In genomic region chr19:16384957-16385356, GRCm38 (mm10) we compare ENCODE assay signal across 25 mouse cellular contexts. TPM values are rescaled to one million over a fixed set of nuclear protein-coding genes. Genes with fewer than 3 reads are reported as not detected.
A peak's percentile ranks its signal among the peaks of the same experiment; 100 is the strongest.
DNase-seq lines count a peak whose midpoint lies in the region; ATAC-seq lines count a peak whose summit lies in the region.
"Had no signal": no experiment of that assay in that cellular context is flagged by ENCODE, and none has a peak within 500 bp of the region (broad histone marks: within the 10 kb centered on the region; RNA-seq: fewer than 3 reads in every experiment).

No protein-coding gene starts in this region.

- no peak overlapping the region for H3K4me3 ChIP-seq in hindbrain, embryonic 15.5 days
- H3K4me3 ChIP-seq in hindbrain, embryonic 14.5 days (replicated peaks; ENCODE audit: low read length) = no peak overlapping the region
- no peak overlapping the region for H3K4me3 ChIP-seq in forebrain, embryonic 12.5 days (replicated peaks)
- H3K4me3 ChIP-seq in hindbrain, embryonic 16.5 days (ENCODE audit: low read length) = no peak overlapping the region
- H3K4me3 ChIP-seq in neural tube, embryonic 14.5 days (ENCODE audit: low read depth, low read length) = no peak overlapping the region
- H3K4me3 ChIP-seq: gastrocnemius, adult 2 months; left cerebral cortex, adult 2 months; limb, embryonic 10.5 days had no signal

- no peaks in the 10 kb centered on the region for H3K27me3 ChIP-seq in hindbrain, embryonic 15.5 days
- H3K27me3 ChIP-seq in hindbrain, embryonic 14.5 days (ENCODE audit: control insufficient read depth, insufficient read depth, low read length) = no peaks in the 10 kb centered on the region
- no peaks in the 10 kb centered on the region for H3K27me3 ChIP-seq in forebrain, embryonic 12.5 days
- no peaks in the 10 kb centered on the region for H3K27me3 ChIP-seq in hindbrain, embryonic 16.5 days (replicated peaks; ENCODE audit: control insufficient read depth, insufficient read depth, low read length)
- H3K27me3 ChIP-seq in neural tube, embryonic 14.5 days (ENCODE audit: control insufficient read depth, insufficient read depth, low read length) = no peaks in the 10 kb centered on the region
- H3K27me3 ChIP-seq: CH12.LX had no signal

- DNase-seq in hindbrain, embryonic 14.5 days (ENCODE audit: low spot score) = no peak
- no peak for DNase-seq in kidney, postnatal 36 days
- no peak for DNase-seq in right cerebral cortex, adult 2 months (ENCODE audit: low spot score in 2 of 2)
- DNase-seq: adrenal gland, postnatal 36 days; cerebellum, adult 18-20 months; cerebellum, postnatal 25 days; gastrocnemius, adult 2 months; heart, postnatal 14 days; kidney, adult 2 months; kidney, postnatal 14 days; lung, adult 18-20 months; thymus, postnatal 14 days had no signal

- peak; percentile 59; the same call in 1 of the 2 replicates for ATAC-seq in hindbrain, embryonic 15.5 days (ENCODE audit: low FRiP score, low read depth)
- ATAC-seq in hindbrain, embryonic 14.5 days (ENCODE audit: low FRiP score) = no peak
- peak; percentile 70; the same call in 1 of the 2 replicates for ATAC-seq in forebrain, embryonic 12.5 days (ENCODE audit: low FRiP score)
- ATAC-seq in hindbrain, embryonic 16.5 days = peak; percentile 43; the same call in 1 of the 2 replicates
- ATAC-seq in neural tube, embryonic 14.5 days (ENCODE audit: low read depth) = peak; percentile 45; the same call in 1 of the 2 replicates
- no peak for ATAC-seq in monocyte, adult 5-6 weeks (replicated peaks; ENCODE audit: insufficient number of reproducible peaks, low FRiP score, low TSS enrichment, poor library complexity, severe bottlenecking)
- ATAC-seq: inflammation-experienced regulatory T-cells, adult 6 months had no signal

- no peak overlapping the region for H3K9ac ChIP-seq in hindbrain, embryonic 15.5 days
- no peak overlapping the region for H3K9ac ChIP-seq in hindbrain, embryonic 14.5 days
- H3K9ac ChIP-seq in forebrain, embryonic 12.5 days = no peak overlapping the region
- H3K9ac ChIP-seq in hindbrain, embryonic 16.5 days (ENCODE audit: low read depth, low read length) = no peak overlapping the region
- H3K9ac ChIP-seq in neural tube, embryonic 14.5 days (replicated peaks; ENCODE audit: low read depth, low read length) = no peak overlapping the region

- H3K4me1 ChIP-seq in hindbrain, embryonic 15.5 days (replicated peaks) = peaks cover 26% of the 10 kb centered on the region
- peaks cover 10% of the 10 kb centered on the region; the same call in 1 of the 2 replicates for H3K4me1 ChIP-seq in hindbrain, embryonic 14.5 days (replicated peaks; ENCODE audit: control insufficient read depth, insufficient read depth, low read length)
- H3K4me1 ChIP-seq in forebrain, embryonic 12.5 days = peaks cover 29% of the 10 kb centered on the region
- H3K4me1 ChIP-seq in hindbrain, embryonic 16.5 days (ENCODE audit: control insufficient read depth, insufficient read depth, low read depth, low read length) = peaks cover 11% of the 10 kb centered on the region; the same call in 1 of the 2 replicates
- peaks cover 9% of the 10 kb centered on the region; the same call in 1 of the 2 replicates for H3K4me1 ChIP-seq in neural tube, embryonic 14.5 days (ENCODE audit: control insufficient read depth, insufficient read depth, low read length)
- H3K4me1 ChIP-seq: limb, embryonic 10.5 days had no signal

- no peak overlapping the region for H3K27ac ChIP-seq in hindbrain, embryonic 15.5 days (replicated peaks)
- no peak overlapping the region for H3K27ac ChIP-seq in hindbrain, embryonic 14.5 days
- H3K27ac ChIP-seq in forebrain, embryonic 12.5 days = no peak overlapping the region
- H3K27ac ChIP-seq in hindbrain, embryonic 16.5 days (ENCODE audit: low read depth, low read length) = no peak overlapping the region
- H3K27ac ChIP-seq in neural tube, embryonic 14.5 days (ENCODE audit: low read depth, low read length) = peak overlapping the region; percentile 52; the same call in 1 of the 2 replicates
- H3K27ac ChIP-seq: gastrocnemius, adult 2 months; left cerebral cortex, adult 2 months; limb, embryonic 10.5 days; macrophage had no signal

- no peaks in the 10 kb centered on the region for H3K9me3 ChIP-seq in hindbrain, embryonic 15.5 days
- H3K9me3 ChIP-seq in hindbrain, embryonic 14.5 days (ENCODE audit: control insufficient read depth, low read length) = no peaks in the 10 kb centered on the region
- no peaks in the 10 kb centered on the region for H3K9me3 ChIP-seq in forebrain, embryonic 12.5 days
- no peaks in the 10 kb centered on the region for H3K9me3 ChIP-seq in hindbrain, embryonic 16.5 days (ENCODE audit: control insufficient read depth, low read length)
- H3K9me3 ChIP-seq in neural tube, embryonic 14.5 days (ENCODE audit: control insufficient read depth, low read length) = no peaks in the 10 kb centered on the region
- H3K9me3 ChIP-seq: limb, embryonic 10.5 days had no signal

- no peak overlapping the region for H3K4me2 ChIP-seq in hindbrain, embryonic 15.5 days
- no peak overlapping the region for H3K4me2 ChIP-seq in hindbrain, embryonic 14.5 days (replicated peaks)
- H3K4me2 ChIP-seq in forebrain, embryonic 12.5 days = no peak overlapping the region
- H3K4me2 ChIP-seq in hindbrain, embryonic 16.5 days (ENCODE audit: low read length) = no peak overlapping the region
- no peak overlapping the region for H3K4me2 ChIP-seq in neural tube, embryonic 14.5 days (ENCODE audit: low read depth, low read length)
- H3K4me2 ChIP-seq: heart, embryonic 11.5 days; liver, embryonic 11.5 days had no signal

- 55% methylated on average over 11 of the region's 11 CpGs for WGBS in hindbrain, embryonic 15.5 days
- 61% methylated on average over 11 of the region's 11 CpGs for WGBS in hindbrain, embryonic 14.5 days
- WGBS in forebrain, embryonic 12.5 days = 59% methylated on average over 11 of the region's 11 CpGs
- WGBS in hindbrain, embryonic 16.5 days = 50% methylated on average over 11 of the region's 11 CpGs
- WGBS in neural tube, embryonic 14.5 days = 45% methylated on average over 11 of the region's 11 CpGs

- peaks cover 7% of the 10 kb centered on the region; the same call in 1 of the 2 replicates for H3K36me3 ChIP-seq in hindbrain, embryonic 15.5 days
- H3K36me3 ChIP-seq in hindbrain, embryonic 14.5 days (replicated peaks; ENCODE audit: control insufficient read depth, insufficient read depth) = peaks cover 22% of the 10 kb centered on the region
- H3K36me3 ChIP-seq in forebrain, embryonic 12.5 days (replicated peaks) = peaks cover 8% of the 10 kb centered on the region
- peaks cover 7% of the 10 kb centered on the region; the same call in 1 of the 2 replicates for H3K36me3 ChIP-seq in hindbrain, embryonic 16.5 days (ENCODE audit: control insufficient read depth, insufficient read depth, low read length)
- H3K36me3 ChIP-seq in neural tube, embryonic 14.5 days (ENCODE audit: control insufficient read depth, insufficient read depth, low read length) = peaks cover 5% of the 10 kb centered on the region; the same call in 1 of the 2 replicates

RNA-seq across cellular contexts. Expression of gene Gna14, which starts 50.6 kb away (rescaled TPM):
- 0.60 and 0.77 TPM in 2 replicates for polyA plus RNA-seq in hindbrain, embryonic 15.5 days (2015; fragmentation: Nextera tagmentation; extraction: Ambion mirVana)
- 0.78 and 1.2 TPM in 2 replicates for polyA plus RNA-seq in hindbrain, embryonic 14.5 days (2014; fragmentation: Nextera tagmentation; extraction: Ambion mirVana)
- 1.3 and 2.6 TPM in 2 replicates for polyA plus RNA-seq in forebrain, embryonic 12.5 days (2016; fragmentation: Nextera tagmentation; extraction: Ambion mirVana)
- polyA plus RNA-seq in hindbrain, embryonic 16.5 days (2015; fragmentation: Nextera tagmentation; extraction: Ambion mirVana) = 0.62 and 0.88 TPM in 2 replicates
- polyA plus RNA-seq in neural tube, embryonic 14.5 days (2014; fragmentation: Nextera tagmentation; extraction: Ambion mirVana) = 0.66 and 0.93 TPM in 2 replicates
- total RNA-seq in monocyte, adult 5-6 weeks (2017) = 0.39 to 2.8 TPM in 2 of 3 replicates, not detected in the other
- total RNA-seq: MEL had no signal

Comparison
In these comparisons a context has a peak if more than half of its experiments do, and no peak if none do; other contexts are left out.
1. ATAC-seq: peak in hindbrain, embryonic 15.5 days (single experiment), forebrain, embryonic 12.5 days (single experiment), hindbrain, embryonic 16.5 days (single experiment) and neural tube, embryonic 14.5 days (single experiment); none in hindbrain, embryonic 14.5 days (single experiment) and monocyte, adult 5-6 weeks (single experiment).